Mouse (Mus musculus) layer of hippocampus, postnatal 14 days (tissue): ENCODE data around the gene Morc4. TPM values are rescaled to one million over a fixed set of nuclear protein-coding genes. Genes with fewer than 3 reads are reported as not detected.
A peak's percentile ranks its signal among the peaks of the same experiment; 100 is the strongest.

Source experiments
- DNase-seq, 2 experiments: peaks; one replicate each; pipeline ENCODE4 v3.0.0; 2021 to 2022; ENCODE audit warnings: low spot score in 2 of 2, mixed read lengths in 1 of 2
- long read RNA-seq, 2 experiments: library from polyadenylated mRNA; stranded (forward); transcript quantifications; one replicate each; pipeline ENCODE4 v2.0.0; 2021
- total RNA-seq, 2 experiments: library from RNA; stranded (reverse); gene quantifications; 2 replicates each; pipeline ENCODE4 v1.2.3; 2021

Morc4 gene
- total RNA-seq: 1 to 10 TPM; 4.5 to 7.3 TPM
- long read RNA-seq, experiment 1, partial matches to known transcripts: 0 of 4 reads
- long read RNA-seq, experiment 1, other reads (novel, unspliced or antisense): 2 of 4 reads
- long read RNA-seq, experiment 2, partial matches to known transcripts: 1 of 7 reads
- long read RNA-seq, experiment 2, other reads (novel, unspliced or antisense): 4 of 7 reads

DNA sequence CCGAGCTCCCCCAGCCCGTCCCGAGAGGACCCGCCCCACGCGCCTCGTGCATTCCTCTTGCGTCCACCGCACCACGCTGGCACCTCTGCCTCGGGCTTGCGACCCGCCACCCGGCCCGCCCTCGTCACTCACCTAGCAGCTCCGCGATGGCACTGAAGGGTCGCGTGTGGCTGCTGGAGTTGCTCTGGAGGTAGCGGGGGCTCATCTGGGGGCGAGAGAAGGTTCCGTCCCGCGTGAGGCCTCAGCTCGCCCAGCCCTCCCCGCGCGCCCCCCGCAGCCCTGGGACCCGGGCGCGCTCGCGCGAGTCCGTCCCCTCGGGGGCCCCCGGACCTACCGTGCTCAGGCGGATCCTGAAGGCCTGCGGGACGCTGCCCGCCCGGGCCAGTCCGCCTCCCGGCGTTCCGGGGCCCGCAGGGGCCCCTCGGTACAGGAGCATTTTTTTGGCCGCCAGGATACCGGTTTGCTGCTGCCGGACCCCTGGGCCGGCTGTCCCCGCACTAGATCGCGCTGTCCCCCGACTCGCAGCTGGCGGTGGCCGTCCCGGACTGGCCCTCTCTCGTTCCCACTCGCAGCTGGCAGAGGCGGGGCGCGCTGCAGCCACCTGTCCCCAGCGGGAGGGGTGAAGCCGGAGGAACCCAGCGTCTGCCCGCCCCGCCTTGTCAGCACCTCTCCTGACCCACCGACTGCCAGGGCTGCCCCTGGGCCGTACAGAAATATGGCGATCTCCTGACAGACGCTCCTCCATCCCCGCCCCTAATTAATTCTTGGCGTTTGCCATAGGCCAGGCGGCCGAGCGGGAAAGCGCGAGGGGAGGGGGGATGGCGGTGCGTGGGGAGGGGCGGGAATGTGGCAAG is at the start of gene Morc4:
Gene Morc4 (minus strand): TSS at position 740 of the 854 bp plus-strand sequence.
- peak; percentile 15 to 31 for DNase-seq

DNA sequence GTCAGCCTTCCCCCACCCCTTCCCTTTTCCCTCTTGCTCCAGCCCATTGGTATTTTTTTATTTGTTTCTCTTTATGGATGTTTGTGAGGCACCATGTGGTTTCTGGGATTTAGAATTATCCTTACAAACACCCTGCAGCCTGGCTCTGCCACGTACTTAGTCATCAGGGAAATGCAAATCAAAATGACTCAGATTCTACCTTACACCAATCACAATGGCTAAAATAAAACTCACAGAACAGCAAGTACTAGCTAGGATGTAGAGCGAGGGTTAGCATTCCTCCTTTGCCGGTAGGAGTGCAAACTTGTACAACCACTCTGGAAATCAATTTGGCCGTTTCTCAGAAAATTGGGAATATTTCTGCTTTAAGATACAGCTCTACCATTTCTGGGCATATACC is 49.1 kb upstream of the Morc4 start:
- no peak for DNase-seq

DNA sequence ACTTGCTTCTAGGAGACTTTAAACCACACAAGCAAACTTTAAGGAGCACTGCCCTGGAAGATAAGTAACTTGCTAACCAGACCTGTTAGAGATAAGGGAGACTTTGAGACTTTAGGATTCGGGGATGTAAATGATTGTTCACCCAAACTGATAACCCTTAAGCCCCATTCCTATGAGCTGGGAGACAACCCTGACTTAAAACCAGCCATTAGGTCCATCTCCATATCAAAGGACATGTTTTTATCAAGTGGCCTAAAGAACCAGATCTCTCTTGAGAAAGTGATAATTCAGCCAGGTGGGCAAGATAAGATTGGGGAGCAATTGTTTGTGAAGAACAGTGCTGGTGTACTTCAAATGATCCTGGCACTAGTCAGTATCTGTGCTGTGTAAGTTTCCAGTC is 19.9 kb upstream of the Morc4 start:
- no peak for DNase-seq

DNA sequence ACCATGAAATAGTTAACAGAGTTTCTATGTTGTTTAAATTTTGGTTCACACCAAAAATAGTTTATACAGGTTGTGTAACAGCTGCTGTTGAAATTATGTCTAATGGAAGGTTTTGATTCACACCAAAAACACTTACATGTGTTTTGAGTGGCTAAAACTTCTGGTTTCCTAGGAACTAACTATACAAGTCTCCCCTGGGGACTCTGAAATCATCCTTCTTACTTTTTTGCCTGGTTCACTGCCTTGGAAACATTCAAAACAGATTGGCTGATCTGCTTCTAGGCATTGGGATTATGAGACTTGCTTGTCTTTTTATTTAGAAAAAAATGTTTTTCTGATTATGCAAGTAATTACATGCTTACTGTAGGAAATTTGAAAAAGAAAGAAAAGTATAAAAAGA is 11.7 kb upstream of the Morc4 start:
- DNase-seq: no peak

- no peak for DNase-seq
Measured at GRCm38 (mm10) chrX:139877936-139878335, 6.5 kb upstream of the Morc4 start.

DNA sequence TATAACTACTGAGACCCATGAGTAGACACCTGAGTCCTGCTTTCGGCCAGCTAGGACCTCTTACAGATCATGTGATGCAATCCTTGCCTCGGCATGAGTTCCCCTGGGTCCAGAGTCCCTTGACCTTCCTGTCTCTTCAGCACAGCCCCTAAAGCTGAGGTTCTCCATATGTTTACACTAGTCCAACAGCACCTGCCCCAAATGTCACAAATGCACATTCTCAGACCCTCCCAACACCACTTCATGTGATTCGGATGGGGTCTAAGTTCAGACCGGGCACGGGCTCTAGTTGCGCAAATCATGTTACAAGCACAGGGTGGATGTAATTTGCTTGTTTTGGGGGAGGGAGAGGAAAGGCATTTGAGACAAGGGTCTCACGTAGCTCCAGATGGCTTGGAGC is 5.6 kb upstream of the Morc4 start:
- DNase-seq: no peak

- DNase-seq: peak in 1 of 2 experiments; percentile 1
Measured at GRCm38 (mm10) chrX:139870300-139870711, 1.2 kb downstream of the Morc4 start.

GRCm38 (mm10) chrX:139859402-139859801 is 12.1 kb downstream of the Morc4 start:
- DNase-seq: no peak

DNA sequence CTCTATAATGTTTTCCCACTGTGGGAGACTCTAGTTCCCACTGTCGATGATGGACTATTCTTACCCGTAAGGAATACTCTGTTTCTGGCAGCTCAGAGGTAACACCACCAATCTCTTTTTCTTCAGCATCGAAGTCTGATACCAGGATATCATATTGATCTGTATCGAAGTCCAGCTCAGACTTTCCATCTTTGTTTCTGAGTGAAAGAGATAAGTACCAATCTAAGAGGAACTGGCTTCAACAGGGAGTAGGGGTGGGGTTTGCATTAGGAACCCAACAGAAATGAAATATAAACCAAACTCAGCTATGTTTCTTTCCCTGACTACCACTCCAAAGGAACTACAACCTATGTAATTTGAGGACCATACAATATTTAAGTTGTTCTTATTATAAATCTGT is 16.7 kb downstream of the Morc4 start:
- no peak for DNase-seq

GRCm38 (mm10) chrX:139841091-139841490 is 30.4 kb downstream of the Morc4 start:
- DNase-seq: no peak

DNA sequence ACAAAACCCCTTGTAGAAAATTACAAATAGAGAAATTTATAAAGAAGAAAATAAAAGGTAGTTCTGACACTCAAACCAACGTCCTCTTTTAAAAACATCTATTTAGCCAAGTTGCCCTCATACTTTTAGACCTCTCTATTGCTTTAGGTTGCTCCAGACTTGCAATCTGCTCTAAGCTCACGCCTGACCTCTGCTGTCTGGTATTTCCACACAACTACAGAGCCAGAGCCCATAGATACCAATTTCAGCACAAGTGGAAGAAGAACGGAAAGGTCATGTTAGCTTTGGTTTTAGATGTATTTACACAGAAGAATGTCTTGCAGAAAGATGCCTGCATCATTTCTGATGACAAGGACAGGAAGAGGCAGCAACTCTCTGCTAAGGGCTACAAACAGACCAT is 32.4 kb downstream of the Morc4 start:
- DNase-seq: no peak

DNA sequence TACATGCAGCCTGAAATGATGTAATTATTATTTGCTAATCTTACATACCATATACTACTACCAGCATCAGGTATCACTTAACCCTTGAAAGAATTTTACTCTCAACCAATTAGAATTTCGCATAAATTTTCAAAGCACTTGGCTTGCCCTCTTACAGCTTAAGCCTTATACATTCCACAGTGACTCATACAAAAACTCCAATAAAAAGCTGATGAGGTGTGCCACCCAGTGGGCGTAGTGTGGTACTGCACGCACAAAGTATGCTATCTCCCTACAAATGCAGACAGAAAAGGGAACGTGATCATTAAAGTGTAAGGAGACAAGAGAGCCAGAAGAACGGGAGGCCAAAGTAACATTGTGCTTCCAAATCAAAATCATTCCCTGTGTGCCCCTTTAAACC is 39.0 kb downstream of the Morc4 start:
- DNase-seq: peak; percentile 43 to 61

GRCm38 (mm10) chrX:139828363-139829092 is 42.9 kb downstream of the Morc4 start:
- DNase-seq: no peak

- DNase-seq: no peak
Measured at GRCm38 (mm10) chrX:139826926-139827325, 44.6 kb downstream of the Morc4 start.

DNA sequence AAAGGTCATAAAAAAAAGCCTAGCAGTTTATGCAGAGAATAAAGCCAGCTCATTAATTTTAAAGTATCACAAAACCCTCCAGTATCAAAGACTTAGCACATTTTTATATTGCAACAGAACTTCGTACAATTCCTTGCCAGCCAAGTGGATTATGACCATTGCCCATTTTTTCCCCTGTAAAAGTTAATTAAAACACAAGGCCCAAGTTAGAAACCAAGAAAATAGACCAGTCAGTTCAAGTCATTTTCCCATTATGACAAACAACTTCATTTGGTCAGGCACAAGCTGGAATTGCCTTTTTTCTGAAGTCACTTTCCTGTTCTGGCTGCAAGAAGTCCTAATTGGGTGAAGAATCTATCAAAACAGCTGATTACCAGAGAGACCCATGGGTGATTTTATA is 46.1 kb downstream of the Morc4 start:
- no peak for DNase-seq

GRCm38 (mm10) chrX:139815201-139815600 is 56.3 kb downstream of the Morc4 start:
- no peak for DNase-seq

GRCm38 (mm10) chrX:139814018-139814635 is 57.4 kb downstream of the Morc4 start:
- DNase-seq: no peak

GRCm38 (mm10) chrX:139813299-139814002 is 58.0 kb downstream of the Morc4 start:
- DNase-seq: no peak

GRCm38 (mm10) chrX:139812636-139813298 is 58.7 kb downstream of the Morc4 start:
- DNase-seq: no peak

GRCm38 (mm10) chrX:139808501-139808900 is 63.0 kb downstream of the Morc4 start:
- peak in 1 of 2 experiments; percentile 20 for DNase-seq
